Mouse (Mus musculus): Measurements from ENCODE around the gene Nanos2. TPM values are rescaled to one million over a fixed set of nuclear protein-coding genes. Genes with fewer than 3 reads are reported as not detected.

The Nanos2 gene
- not detected in 2 replicates for polyA plus RNA-seq (2011; ENCODE audit: insufficient read length, low read depth, missing spikeins)

DNA sequence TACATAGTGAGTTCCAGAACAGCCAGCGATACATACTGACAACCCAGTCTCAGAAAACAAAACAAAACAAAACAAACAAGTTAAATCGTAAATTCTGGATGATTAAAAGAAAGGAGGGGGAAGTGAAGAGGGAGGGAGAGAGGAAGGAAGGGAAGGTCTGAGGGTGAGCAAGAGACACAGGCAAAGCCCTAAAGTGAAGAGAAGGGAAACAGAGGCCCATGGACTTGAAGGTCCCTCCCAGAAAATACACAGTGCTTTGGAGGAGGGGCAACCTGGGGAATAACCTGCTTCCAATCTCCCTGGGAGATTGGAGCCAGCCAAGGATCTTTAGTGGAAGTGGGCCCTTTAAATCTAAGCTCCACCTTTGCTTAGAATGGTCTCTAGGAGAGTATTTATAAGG is at the start of gene Nanos2:
Gene Nanos2 (plus strand): TSS at position 301 of the 400 bp plus-strand sequence.
- TF ChIP-seq CTCF (IDR thresholded peaks at IDR 0.05; ENCODE audit: borderline replicate concordance, insufficient read depth, low read length) (no peak), POLR2A (IDR thresholded peaks at IDR 0.05; ENCODE audit: low read depth, low read length) (no peak)
- H3K27ac ChIP-seq (ENCODE audit: insufficient read depth, low read length), result no peak within 1 kb of the TSS
- H3K4me1 ChIP-seq (ENCODE audit: control insufficient read depth, insufficient read depth, low read length), result no peaks in the 10 kb centered on the region
- no peak within 1 kb of the TSS for H3K4me3 ChIP-seq (ENCODE audit: insufficient read depth, low read length)

DNA sequence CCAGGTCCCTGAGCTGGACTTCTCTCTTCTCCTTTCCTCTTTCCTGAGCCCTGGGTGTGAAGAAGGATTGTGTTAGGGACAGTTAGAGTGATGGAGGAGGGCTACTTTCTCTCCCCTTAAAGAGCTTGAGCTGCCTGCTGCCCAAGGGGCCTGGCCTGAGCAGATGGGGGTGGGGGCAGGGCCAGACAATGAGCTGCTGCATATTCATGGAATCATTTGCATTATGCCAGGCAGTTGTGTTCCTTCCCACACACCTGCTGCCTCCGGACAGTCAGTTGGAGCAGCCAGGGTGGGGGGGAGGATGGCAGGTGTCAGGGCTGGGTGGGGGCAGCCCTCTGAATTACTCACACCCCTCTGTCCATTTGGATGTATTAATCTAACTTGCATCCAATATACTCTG is 44.8 kb upstream of the Nanos2 start:
- Histone ChIP-seq H3K4me3 (ENCODE audit: insufficient read depth, low read length) (no peak overlapping the region), H3K4me1 (ENCODE audit: control insufficient read depth, insufficient read depth, low read length) (no peaks in the 10 kb centered on the region), H3K27ac (ENCODE audit: insufficient read depth, low read length) (no peak overlapping the region)
- TF ChIP-seq POLR2A (IDR thresholded peaks at IDR 0.05; ENCODE audit: low read depth, low read length) (no peak), CTCF (IDR thresholded peaks at IDR 0.05; ENCODE audit: borderline replicate concordance, insufficient read depth, low read length) (no peak)

DNA sequence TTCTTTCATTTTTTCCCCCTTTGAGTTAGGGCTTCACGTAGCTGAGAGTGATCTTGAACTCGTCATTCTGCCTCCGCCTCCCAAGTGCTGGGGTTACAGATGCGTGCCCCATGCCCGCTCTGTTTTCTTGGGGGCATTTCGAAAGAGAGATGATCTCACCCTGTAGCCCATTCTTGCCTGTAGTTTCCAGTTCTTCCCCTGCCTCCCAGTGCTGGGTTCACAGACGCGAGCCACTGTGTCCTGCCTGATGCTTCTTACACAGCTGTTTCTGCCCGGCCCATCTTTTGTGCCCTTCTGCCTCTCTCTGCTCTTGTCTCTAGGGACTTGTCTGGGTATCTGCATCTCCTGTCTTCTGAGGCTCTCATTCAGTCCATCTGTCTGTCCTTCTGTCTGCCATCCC is 44.4 kb upstream of the Nanos2 start:
- H3K4me3 ChIP-seq (ENCODE audit: insufficient read depth, low read length), result no peak overlapping the region
- no peak overlapping the region for H3K27ac ChIP-seq (ENCODE audit: insufficient read depth, low read length)
- TF ChIP-seq POLR2A (IDR thresholded peaks at IDR 0.05; ENCODE audit: low read depth, low read length) (no peak), CTCF (IDR thresholded peaks at IDR 0.05; ENCODE audit: borderline replicate concordance, insufficient read depth, low read length) (no peak)
- H3K4me1 ChIP-seq (ENCODE audit: control insufficient read depth, insufficient read depth, low read length), result no peaks in the 10 kb centered on the region

DNA sequence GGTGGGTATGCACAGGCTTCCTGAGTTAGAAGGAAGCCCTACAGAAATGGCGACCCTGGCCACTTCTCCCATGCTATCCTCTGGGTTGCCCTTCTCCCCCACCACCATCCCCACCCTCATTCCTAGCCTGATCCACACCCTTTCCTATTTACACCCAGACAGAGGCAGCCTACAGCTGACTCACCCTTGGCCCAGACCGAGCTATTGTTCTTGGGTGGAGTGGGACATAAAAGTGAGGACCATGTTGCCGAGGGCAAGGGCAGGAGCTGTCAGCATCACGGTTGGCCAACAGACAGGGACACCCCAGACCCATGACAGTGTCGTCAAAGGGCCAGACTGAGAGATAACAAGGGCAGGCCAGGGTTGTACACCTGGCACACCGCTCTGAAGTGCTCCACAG is 39.0 kb upstream of the Nanos2 start:
- Histone ChIP-seq H3K4me1 (ENCODE audit: control insufficient read depth, insufficient read depth, low read length) (no peaks in the 10 kb centered on the region), H3K27ac (ENCODE audit: insufficient read depth, low read length) (no peak overlapping the region), H3K4me3 (ENCODE audit: insufficient read depth, low read length) (no peak overlapping the region)
- TF ChIP-seq POLR2A (IDR thresholded peaks at IDR 0.05; ENCODE audit: low read depth, low read length) (no peak), CTCF (IDR thresholded peaks at IDR 0.05; ENCODE audit: borderline replicate concordance, insufficient read depth, low read length) (no peak)

DNA sequence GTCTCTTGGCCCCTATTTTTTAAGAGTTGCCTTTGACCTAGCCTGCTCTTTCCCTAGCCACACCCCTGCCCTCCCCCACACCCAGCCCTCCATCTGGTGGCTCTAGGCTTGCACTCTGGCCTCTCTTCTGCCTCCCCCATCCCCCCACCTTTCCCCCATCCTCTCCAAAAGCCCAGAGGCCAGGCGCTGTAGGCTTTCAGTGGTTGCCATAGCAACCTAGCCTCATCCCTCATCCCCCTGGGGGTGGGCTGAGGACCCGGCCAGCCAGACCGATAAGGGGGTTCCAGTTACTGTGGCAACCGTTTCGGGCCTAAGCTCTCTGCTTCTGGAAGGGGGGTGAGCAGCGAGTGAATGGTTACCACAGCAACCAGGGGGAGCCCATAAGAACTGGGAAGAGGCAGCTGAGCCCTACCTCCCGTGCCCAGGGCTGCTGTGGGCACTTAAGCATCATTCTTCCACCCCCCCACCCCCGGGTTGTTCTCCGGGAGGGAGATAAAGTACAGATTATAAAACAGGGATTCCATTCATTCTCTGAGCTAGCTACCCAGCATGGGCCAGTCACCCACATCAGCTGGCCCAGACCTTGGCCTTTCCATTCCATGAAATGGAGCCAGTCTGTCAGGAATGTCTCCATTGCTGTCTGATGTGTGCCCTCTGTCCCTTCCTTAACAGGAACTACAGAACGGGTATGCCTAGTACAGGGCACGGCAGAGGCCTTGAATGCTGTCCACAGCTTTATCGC is 37.2 kb upstream of the Nanos2 start:
- Histone ChIP-seq H3K4me1 (ENCODE audit: control insufficient read depth, insufficient read depth, low read length) (no peaks in the 10 kb centered on the region), H3K4me3 (ENCODE audit: insufficient read depth, low read length) (no peak overlapping the region), H3K27ac (ENCODE audit: insufficient read depth, low read length) (no peak overlapping the region)
- no peak for TF ChIP-seq POLR2A (IDR thresholded peaks at IDR 0.05; ENCODE audit: low read depth, low read length)
- no peak for TF ChIP-seq CTCF (IDR thresholded peaks at IDR 0.05; ENCODE audit: borderline replicate concordance, insufficient read depth, low read length)

DNA sequence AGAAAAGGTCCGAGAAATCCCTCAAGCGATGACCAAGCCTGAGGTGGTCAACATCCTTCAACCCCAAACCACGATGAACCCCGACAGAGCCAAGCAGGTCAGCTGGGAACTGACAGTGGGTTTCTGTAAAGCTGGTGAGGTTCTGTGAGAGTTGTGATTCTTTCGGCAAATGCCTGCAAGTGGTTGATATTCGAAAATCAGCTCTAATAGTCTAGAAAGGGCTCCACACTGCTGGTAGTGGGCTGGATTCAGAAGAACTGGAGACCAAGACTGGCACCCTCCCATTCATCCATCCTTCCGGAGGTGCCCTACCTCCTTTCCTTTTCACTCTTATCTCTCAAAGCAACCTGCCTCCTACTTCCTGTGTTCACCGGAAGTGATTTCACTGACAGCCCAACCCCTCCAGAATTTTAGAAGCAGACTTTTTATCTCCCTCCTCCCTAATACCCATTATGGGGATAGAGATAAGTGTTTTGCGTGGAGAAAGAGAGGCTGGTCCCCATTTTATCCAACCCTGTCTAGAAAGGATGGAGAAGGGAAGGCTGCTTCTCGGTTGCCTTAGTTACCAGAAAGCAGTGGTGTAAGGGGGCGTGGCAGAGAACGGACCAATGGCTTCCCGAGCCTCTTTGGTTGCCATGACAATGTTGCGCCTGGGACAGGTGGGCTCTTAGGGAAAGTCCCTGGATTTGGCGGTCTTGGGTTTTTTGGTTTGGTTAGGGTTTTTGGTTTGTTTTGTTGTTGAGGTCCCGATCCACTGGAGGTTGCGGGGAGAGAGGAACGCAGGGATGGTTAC is 36.5 kb upstream of the Nanos2 start:
- H3K4me1 ChIP-seq (ENCODE audit: control insufficient read depth, insufficient read depth, low read length), result no peaks in the 10 kb centered on the region
- H3K4me3 ChIP-seq (ENCODE audit: insufficient read depth, low read length), result no peak overlapping the region
- no peak overlapping the region for H3K27ac ChIP-seq (ENCODE audit: insufficient read depth, low read length)
- TF ChIP-seq CTCF (IDR thresholded peaks at IDR 0.05; ENCODE audit: borderline replicate concordance, insufficient read depth, low read length) (no peak), POLR2A (IDR thresholded peaks at IDR 0.05; ENCODE audit: low read depth, low read length) (no peak)

DNA sequence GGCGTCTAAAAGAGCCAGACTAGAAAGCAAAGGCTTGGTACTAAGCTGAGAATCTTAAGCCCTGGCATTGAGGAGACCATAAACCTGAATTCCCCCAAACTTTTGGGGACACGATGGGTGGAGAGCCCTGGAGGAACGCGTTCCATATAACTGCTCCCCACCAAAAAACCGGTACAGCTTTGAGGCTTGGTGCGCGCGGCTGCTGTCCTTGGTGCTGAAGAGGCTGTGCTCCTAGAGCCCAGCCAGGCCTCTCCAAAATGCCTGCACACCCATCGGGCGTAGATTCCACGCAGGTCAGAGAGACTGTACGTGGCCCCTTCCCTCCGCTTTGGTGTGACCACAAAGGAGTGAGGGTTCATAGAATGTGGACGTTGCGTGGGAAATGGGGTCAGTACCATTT is 35.8 kb upstream of the Nanos2 start:
- no peaks in the 10 kb centered on the region for H3K4me1 ChIP-seq (ENCODE audit: control insufficient read depth, insufficient read depth, low read length)
- TF ChIP-seq CTCF (IDR thresholded peaks at IDR 0.05; ENCODE audit: borderline replicate concordance, insufficient read depth, low read length), result no peak
- TF ChIP-seq POLR2A (IDR thresholded peaks at IDR 0.05; ENCODE audit: low read depth, low read length), result no peak
- H3K4me3 ChIP-seq (ENCODE audit: insufficient read depth, low read length), result no peak overlapping the region
- no peak overlapping the region for H3K27ac ChIP-seq (ENCODE audit: insufficient read depth, low read length)

DNA sequence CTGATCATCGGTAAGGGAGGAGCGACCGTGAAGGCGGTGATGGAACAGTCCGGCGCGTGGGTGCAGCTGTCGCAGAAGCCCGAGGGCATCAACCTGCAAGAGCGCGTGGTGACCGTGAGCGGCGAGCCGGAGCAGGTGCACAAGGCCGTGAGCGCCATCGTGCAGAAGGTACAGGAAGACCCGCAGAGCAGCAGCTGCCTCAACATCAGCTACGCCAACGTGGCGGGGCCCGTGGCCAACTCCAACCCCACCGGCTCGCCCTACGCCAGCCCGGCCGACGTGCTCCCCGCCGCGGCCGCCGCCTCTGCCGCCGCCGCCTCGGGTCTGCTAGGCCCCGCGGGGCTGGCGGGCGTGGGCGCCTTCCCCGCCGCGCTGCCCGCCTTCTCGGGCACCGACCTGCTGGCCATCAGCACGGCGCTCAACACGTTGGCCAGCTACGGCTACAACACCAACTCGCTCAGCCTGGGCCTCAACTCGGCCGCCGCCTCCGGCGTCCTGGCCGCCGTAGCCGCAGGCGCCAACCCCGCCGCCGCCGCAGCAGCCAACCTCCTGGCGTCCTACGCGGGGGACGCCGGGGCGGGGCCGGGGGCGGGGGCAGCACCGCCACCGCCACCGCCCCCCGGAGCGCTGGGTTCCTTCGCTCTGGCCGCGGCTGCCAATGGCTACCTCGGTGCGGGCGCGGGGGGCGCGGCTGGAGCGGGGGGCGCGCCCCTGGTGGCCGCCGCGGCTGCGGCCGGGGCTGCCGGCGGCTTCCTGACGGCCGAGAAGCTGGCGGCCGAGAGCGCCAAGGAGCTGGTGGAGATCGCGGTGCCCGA is 29.4 kb upstream of the Nanos2 start:
- no peak overlapping the region for H3K27ac ChIP-seq (ENCODE audit: insufficient read depth, low read length)
- no peaks in the 10 kb centered on the region for H3K4me1 ChIP-seq (ENCODE audit: control insufficient read depth, insufficient read depth, low read length)
- TF ChIP-seq POLR2A (IDR thresholded peaks at IDR 0.05; ENCODE audit: low read depth, low read length) (peak; percentile 72), CTCF (IDR thresholded peaks at IDR 0.05; ENCODE audit: borderline replicate concordance, insufficient read depth, low read length) (no peak)
- peak overlapping the region; percentile 51 for H3K4me3 ChIP-seq (ENCODE audit: insufficient read depth, low read length)

DNA sequence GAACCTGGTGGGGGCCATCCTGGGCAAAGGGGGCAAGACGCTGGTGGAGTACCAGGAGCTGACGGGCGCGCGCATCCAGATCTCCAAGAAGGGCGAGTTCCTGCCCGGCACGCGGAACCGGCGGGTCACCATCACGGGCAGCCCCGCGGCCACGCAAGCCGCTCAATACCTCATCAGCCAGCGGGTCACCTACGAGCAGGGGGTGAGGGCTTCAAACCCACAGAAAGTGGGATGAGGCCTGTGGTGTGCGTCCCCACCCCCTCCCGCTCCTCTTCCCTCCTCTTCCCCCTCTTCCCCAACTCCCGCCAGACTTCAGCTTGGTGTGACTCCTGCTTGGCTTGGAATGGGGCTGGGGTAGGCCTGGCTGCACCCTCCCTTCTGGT is 28.8 kb upstream of the Nanos2 start:
- H3K4me3 ChIP-seq (ENCODE audit: insufficient read depth, low read length), result peak overlapping the region; percentile 46
- no peak overlapping the region for H3K27ac ChIP-seq (ENCODE audit: insufficient read depth, low read length)
- TF ChIP-seq CTCF (IDR thresholded peaks at IDR 0.05; ENCODE audit: borderline replicate concordance, insufficient read depth, low read length) (no peak), POLR2A (IDR thresholded peaks at IDR 0.05; ENCODE audit: low read depth, low read length) (no peak)
- H3K4me1 ChIP-seq (ENCODE audit: control insufficient read depth, insufficient read depth, low read length), result no peaks in the 10 kb centered on the region
